Mouse (Mus musculus) cerebellum, postnatal 14 days (tissue): Measurements from ENCODE around the gene 1190005I06Rik.
A peak's percentile ranks its signal among the peaks of the same experiment; 100 is the strongest.

Source experiments
- DNase-seq, 2 experiments: peaks; one replicate each; pipeline ENCODE4 v3.0.0; 2021; ENCODE audit warnings: mixed read lengths in 2 of 2

1190005I06Rik gene

GRCm38 (mm10) chr8:120666807-120667470, 19.5 kb upstream of the 1190005I06Rik start:
- no peak for DNase-seq

- DNase-seq: peak; percentile 39 to 47
Observed at GRCm38 (mm10) chr8:120665726-120666455, 18.5 kb upstream of the 1190005I06Rik start.

GRCm38 (mm10) chr8:120664566-120664965, 17.1 kb upstream of the 1190005I06Rik start:
- peak in 1 of 2 experiments; percentile 32 for DNase-seq

GRCm38 (mm10) chr8:120657415-120657814, 10.0 kb upstream of the 1190005I06Rik start:
- DNase-seq: no peak

GRCm38 (mm10) chr8:120656322-120657052, 9.1 kb upstream of the 1190005I06Rik start:
- DNase-seq: no peak

GRCm38 (mm10) chr8:120644663-120645062, 2.8 kb downstream of the 1190005I06Rik start:
- peak; percentile 69 to 77 for DNase-seq

- DNase-seq: no peak
Observed at GRCm38 (mm10) chr8:120642031-120642662, 5.3 kb downstream of the 1190005I06Rik start.

GRCm38 (mm10) chr8:120641245-120641644, 6.2 kb downstream of the 1190005I06Rik start:
- no peak for DNase-seq

GRCm38 (mm10) chr8:120634329-120634839, 13.0 kb downstream of the 1190005I06Rik start:
- peak; percentile 34 to 46 for DNase-seq

- DNase-seq: no peak
Observed at GRCm38 (mm10) chr8:120633665-120634271, 13.7 kb downstream of the 1190005I06Rik start.

GRCm38 (mm10) chr8:120632969-120633664, 14.3 kb downstream of the 1190005I06Rik start:
- DNase-seq: no peak

- no peak for DNase-seq
Observed at GRCm38 (mm10) chr8:120631441-120632375, 15.7 kb downstream of the 1190005I06Rik start.

- DNase-seq: no peak
Observed at GRCm38 (mm10) chr8:120630848-120631247, 16.6 kb downstream of the 1190005I06Rik start.

- no peak for DNase-seq
Observed at GRCm38 (mm10) chr8:120630031-120630430, 17.4 kb downstream of the 1190005I06Rik start.

GRCm38 (mm10) chr8:120627298-120627697, 20.1 kb downstream of the 1190005I06Rik start:
- DNase-seq: peak; percentile 92 to 93

- no peak for DNase-seq
Observed at GRCm38 (mm10) chr8:120626461-120626860, 21.0 kb downstream of the 1190005I06Rik start.

- no peak for DNase-seq
Observed at GRCm38 (mm10) chr8:120623608-120624007, 23.8 kb downstream of the 1190005I06Rik start.

- no peak for DNase-seq
Observed at GRCm38 (mm10) chr8:120622161-120622560, 25.3 kb downstream of the 1190005I06Rik start.

GRCm38 (mm10) chr8:120620441-120620840, 27.0 kb downstream of the 1190005I06Rik start:
- no peak for DNase-seq
